ENCODE assay signal across 24 mouse cellular contexts in the genomic region with DNA sequence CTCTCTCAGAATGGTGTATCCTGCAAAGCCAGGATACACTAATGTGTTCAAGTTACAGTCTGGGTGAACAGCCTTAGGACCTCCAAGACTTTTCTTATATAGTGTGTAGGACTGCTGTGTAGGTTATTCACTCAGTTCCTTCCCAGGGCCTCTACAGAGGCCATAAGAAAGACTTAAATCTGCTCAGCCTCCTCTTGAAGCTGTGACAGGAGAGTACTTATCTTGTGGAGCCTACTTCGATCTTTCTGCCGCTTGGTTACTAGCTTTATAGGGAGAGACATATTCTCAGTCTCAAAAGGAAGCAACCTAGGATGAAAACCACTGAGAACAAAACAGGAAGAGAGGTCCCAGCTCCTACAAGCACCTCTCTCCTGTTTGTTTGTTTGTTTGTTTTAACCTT.
DNase-seq lines count a peak whose midpoint lies in the region; ATAC-seq and TF ChIP-seq lines count a peak whose summit lies in the region.
"Had no signal": no experiment of that assay in that cellular context is flagged by ENCODE, and none has a peak within 500 bp of the region (broad histone marks: within the 10 kb centered on the region; RNA-seq: fewer than 3 reads in every experiment).

No protein-coding gene starts in this region.

- H3K27ac ChIP-seq in heart, adult 2 months: peak overlapping the region; percentile 29
- H3K27ac ChIP-seq in heart, embryonic 12.5 days (ENCODE audit: poor library complexity, severe bottlenecking): no peak overlapping the region
- peak overlapping the region; percentile 83 for H3K27ac ChIP-seq in kidney, embryonic 15.5 days
- H3K27ac ChIP-seq in kidney, adult 2 months (ENCODE audit: insufficient read depth, low read depth, low read length): no peak overlapping the region
- peak overlapping the region; percentile 74; the same call in 1 of the 2 replicates for H3K27ac ChIP-seq in stomach, embryonic 16.5 days (ENCODE audit: low read length)
- H3K27ac ChIP-seq: embryonic facial prominence, embryonic 12.5 days; hindbrain, embryonic 10.5 days; left cerebral cortex, adult 2 months; limb, embryonic 10.5 days; liver, embryonic 15.5 days; lung, embryonic 15.5 days; midbrain, embryonic 13.5 days had no signal

- no peak overlapping the region for H3K9ac ChIP-seq in heart, adult 2 months (ENCODE audit: low read depth, low read length)
- H3K9ac ChIP-seq in heart, embryonic 12.5 days: no peak overlapping the region
- no peak overlapping the region for H3K9ac ChIP-seq in kidney, embryonic 15.5 days
- H3K9ac ChIP-seq in stomach, embryonic 16.5 days (ENCODE audit: low read length): no peak overlapping the region
- H3K9ac ChIP-seq: embryonic facial prominence, embryonic 12.5 days; forebrain, postnatal 0 days; liver, embryonic 15.5 days; lung, embryonic 15.5 days; midbrain, embryonic 13.5 days had no signal

- no peak for TF ChIP-seq EP300 in heart, adult 2 months (IDR thresholded peaks at IDR 0.05; ENCODE audit: insufficient read depth, low read depth, low read length)

- no peak for ATAC-seq in heart, embryonic 12.5 days (ENCODE audit: insufficient number of reproducible peaks, low FRiP score)
- ATAC-seq in kidney, embryonic 15.5 days (replicated peaks; ENCODE audit: low FRiP score): no peak
- no peak for ATAC-seq in stomach, embryonic 16.5 days (ENCODE audit: insufficient read depth, low FRiP score)
- ATAC-seq: activated CD4-positive, CD25-positive, alpha-beta regulatory T cell, adult 4 months; forebrain, postnatal 0 days; hindbrain, embryonic 16.5 days; midbrain, embryonic 13.5 days had no signal

- intact Hi-C loops in heart, adult 2 months (cut with DNase I): loop anchor here (5.0 kb wide), 2 partner anchors 33 to 42 kb away; no protein-coding TSS in a partner anchor
- intact Hi-C loops in left cerebral cortex, postnatal 10 days (cut with DNase I): no loop called here

- no peaks in the 10 kb centered on the region for H3K79me2 ChIP-seq in heart, adult 2 months (replicated peaks; ENCODE audit: control insufficient read depth, insufficient read depth, low read length)

- no peaks in the 10 kb centered on the region for H3K9me3 ChIP-seq in heart, embryonic 12.5 days (replicated peaks)
- no peaks in the 10 kb centered on the region for H3K9me3 ChIP-seq in kidney, embryonic 15.5 days (replicated peaks)
- no peaks in the 10 kb centered on the region for H3K9me3 ChIP-seq in stomach, embryonic 16.5 days (replicated peaks; ENCODE audit: control insufficient read depth, low read length)
- H3K9me3 ChIP-seq: embryonic facial prominence, embryonic 12.5 days; hindbrain, embryonic 10.5 days; limb, embryonic 10.5 days; liver, embryonic 15.5 days; lung, embryonic 15.5 days; midbrain, embryonic 13.5 days had no signal

- no peak overlapping the region for H3K4me3 ChIP-seq in heart, adult 2 months
- H3K4me3 ChIP-seq in heart, embryonic 12.5 days: no peak overlapping the region
- no peak overlapping the region for H3K4me3 ChIP-seq in kidney, embryonic 15.5 days (replicated peaks)
- no peak overlapping the region for H3K4me3 ChIP-seq in kidney, adult 2 months (ENCODE audit: insufficient read depth, low read depth, low read length)
- H3K4me3 ChIP-seq in stomach, embryonic 16.5 days (replicated peaks; ENCODE audit: low read length): no peak overlapping the region
- H3K4me3 ChIP-seq: embryonic facial prominence, embryonic 12.5 days; hindbrain, embryonic 10.5 days; left cerebral cortex, adult 2 months; limb, embryonic 10.5 days; liver, embryonic 15.5 days; lung, embryonic 15.5 days; megakaryocyte, embryonic 14.5 days; midbrain, embryonic 13.5 days had no signal

- TF ChIP-seq POLR2A in heart, adult 2 months (IDR thresholded peaks at IDR 0.05; ENCODE audit: insufficient read depth, low read depth, low read length): no peak
- no peak for TF ChIP-seq POLR2A in kidney, adult 2 months (IDR thresholded peaks at IDR 0.05; ENCODE audit: low read depth, low read length)

- DNase-seq in heart, adult 2 months: no peak
- no peak for DNase-seq in kidney, adult 2 months
- DNase-seq in thymus, postnatal 14 days: peak; percentile 27
- no peak for DNase-seq in thymus, postnatal 4 days
- DNase-seq in left cerebral cortex, postnatal 10 days (ENCODE audit: extremely low spot score in 1 of 2, low spot score in 2 of 2): no peak
- DNase-seq: adrenal gland, adult 8-10 months; cerebellum, adult 18-20 months; cerebellum, postnatal 14 days; forebrain, postnatal 0 days; kidney, adult 11 months; liver had no signal

- no peak for TF ChIP-seq CTCF in heart, adult 2 months (IDR thresholded peaks at IDR 0.05)
- no peak for TF ChIP-seq CTCF in kidney, adult 2 months (conservative IDR thresholded peaks at IDR 0.05; ENCODE audit: insufficient read depth, insufficient read length, low read depth, low read length)

- H3K36me3 ChIP-seq in heart, adult 2 months (ENCODE audit: control insufficient read depth, insufficient read depth, low read length): no peaks in the 10 kb centered on the region
- H3K36me3 ChIP-seq in heart, embryonic 12.5 days: no peaks in the 10 kb centered on the region
- no peaks in the 10 kb centered on the region for H3K36me3 ChIP-seq in kidney, embryonic 15.5 days
- no peaks in the 10 kb centered on the region for H3K36me3 ChIP-seq in kidney, adult 2 months (ENCODE audit: control insufficient read depth, insufficient read depth, low read length)
- no peaks in the 10 kb centered on the region for H3K36me3 ChIP-seq in stomach, embryonic 16.5 days (ENCODE audit: control insufficient read depth, insufficient read depth, low read length)
- H3K36me3 ChIP-seq: embryonic facial prominence, embryonic 12.5 days; hindbrain, embryonic 10.5 days; limb, embryonic 10.5 days; liver, embryonic 15.5 days; lung, embryonic 15.5 days; midbrain, embryonic 13.5 days had no signal

- WGBS in heart, adult 2 months: 79% methylated on average over 2 of the region's 2 CpGs
- WGBS in heart, embryonic 12.5 days: 68% methylated on average over 2 of the region's 2 CpGs
- WGBS in kidney, embryonic 15.5 days: 77% methylated on average over 2 of the region's 2 CpGs
- WGBS in kidney, adult 2 months: 87% methylated on average over 2 of the region's 2 CpGs
- 83% methylated on average over 2 of the region's 2 CpGs for WGBS in stomach, embryonic 16.5 days

- H3K4me1 ChIP-seq in heart, adult 2 months (ENCODE audit: control insufficient read depth, insufficient read depth, low read length): peaks cover 2% of the 10 kb centered on the region; the same call in 1 of the 2 replicates
- peaks cover 10% of the 10 kb centered on the region for H3K4me1 ChIP-seq in heart, embryonic 12.5 days (replicated peaks)
- H3K4me1 ChIP-seq in kidney, embryonic 15.5 days: peaks cover 11% of the 10 kb centered on the region; the same call in 1 of the 2 replicates
- H3K4me1 ChIP-seq in kidney, adult 2 months (ENCODE audit: control insufficient read depth, insufficient read depth, low read length): no peaks in the 10 kb centered on the region
- H3K4me1 ChIP-seq in stomach, embryonic 16.5 days (ENCODE audit: control insufficient read depth, insufficient read depth, low read length): peaks cover 14% of the 10 kb centered on the region
- H3K4me1 ChIP-seq: embryonic facial prominence, embryonic 12.5 days; hindbrain, embryonic 10.5 days; limb, embryonic 10.5 days; megakaryocyte, embryonic 14.5 days; midbrain, embryonic 13.5 days had no signal

- H3K4me2 ChIP-seq in heart, embryonic 12.5 days: no peak overlapping the region
- H3K4me2 ChIP-seq in kidney, embryonic 15.5 days: no peak overlapping the region
- no peak overlapping the region for H3K4me2 ChIP-seq in stomach, embryonic 16.5 days (ENCODE audit: low read depth, low read length)
- H3K4me2 ChIP-seq: embryonic facial prominence, embryonic 12.5 days; liver, embryonic 15.5 days; lung, embryonic 15.5 days; midbrain, embryonic 13.5 days had no signal

- no peaks in the 10 kb centered on the region for H3K27me3 ChIP-seq in heart, adult 2 months (ENCODE audit: control insufficient read depth, insufficient read depth, low read length)
- no peaks in the 10 kb centered on the region for H3K27me3 ChIP-seq in heart, embryonic 12.5 days (replicated peaks)
- H3K27me3 ChIP-seq in kidney, embryonic 15.5 days: no peaks in the 10 kb centered on the region
- H3K27me3 ChIP-seq in kidney, adult 2 months (replicated peaks; ENCODE audit: control insufficient read depth, insufficient read depth, low read length): no peaks in the 10 kb centered on the region
- H3K27me3 ChIP-seq in stomach, embryonic 16.5 days (ENCODE audit: control insufficient read depth, insufficient read depth, low read length): no peaks in the 10 kb centered on the region
- H3K27me3 ChIP-seq: embryonic facial prominence, embryonic 12.5 days; liver, embryonic 15.5 days; lung, embryonic 15.5 days; megakaryocyte, embryonic 14.5 days; midbrain, embryonic 13.5 days had no signal

Comparison
In these comparisons a context has a peak if more than half of its experiments do, and no peak if none do; other contexts are left out.
1. H3K27ac ChIP-seq: peak in heart, adult 2 months (single experiment), kidney, embryonic 15.5 days (single experiment) and stomach, embryonic 16.5 days (single experiment); none in heart, embryonic 12.5 days (single experiment) and kidney, adult 2 months (single experiment).